Mouse (Mus musculus) adrenal gland, postnatal 36 days (tissue): ENCODE measurements around the gene Reep1. TPM values are rescaled to one million over a fixed set of nuclear protein-coding genes. Genes with fewer than 3 reads are reported as not detected.

Source experiments
- DNase-seq, 2 experiments: peaks; one replicate each; pipeline ENCODE4 v3.0.0; 2021; ENCODE audit warnings: mixed read lengths in 1 of 2
- total RNA-seq, 2 experiments: library from RNA; stranded (reverse); gene quantifications; 2 replicates each; pipeline ENCODE4 v1.2.3; 2021

Gene Reep1
- total RNA-seq, 2 experiments from 2014 or later = 5.0 to 7.1 TPM

- DNase-seq = peak; percentile 30 to 52
Measured at GRCm38 (mm10) chr6:71737202-71737601, 29.8 kb downstream of the Reep1 start.

- no peak for DNase-seq
Measured at GRCm38 (mm10) chr6:71738611-71739010, 31.2 kb downstream of the Reep1 start.

GRCm38 (mm10) chr6:71740921-71741320, 33.6 kb downstream of the Reep1 start:
- DNase-seq = no peak

- DNase-seq = no peak
Measured at GRCm38 (mm10) chr6:71741998-71742636, 34.8 kb downstream of the Reep1 start.

- DNase-seq = no peak
Measured at GRCm38 (mm10) chr6:71744934-71745333, 37.6 kb downstream of the Reep1 start.

- DNase-seq = no peak
Measured at GRCm38 (mm10) chr6:71745482-71746234, 38.3 kb downstream of the Reep1 start.

- DNase-seq = no peak
Measured at GRCm38 (mm10) chr6:71746246-71746645, 38.9 kb downstream of the Reep1 start.

GRCm38 (mm10) chr6:71746846-71747245, 39.5 kb downstream of the Reep1 start:
- DNase-seq = no peak

- no peak for DNase-seq
Measured at GRCm38 (mm10) chr6:71751602-71752001, 44.2 kb downstream of the Reep1 start.

- peak; percentile 51 to 54 for DNase-seq
Measured at GRCm38 (mm10) chr6:71752791-71753464, 45.6 kb downstream of the Reep1 start.

GRCm38 (mm10) chr6:71757039-71757894, 49.9 kb downstream of the Reep1 start:
- DNase-seq = peak; percentile 40 to 55

GRCm38 (mm10) chr6:71758780-71759179, 51.4 kb downstream of the Reep1 start:
- peak in 1 of 2 experiments; percentile 12 for DNase-seq

- DNase-seq = no peak
Measured at GRCm38 (mm10) chr6:71760073-71760472, 52.7 kb downstream of the Reep1 start.

GRCm38 (mm10) chr6:71767761-71768160, 60.4 kb downstream of the Reep1 start:
- no peak for DNase-seq

GRCm38 (mm10) chr6:71769901-71770690, 62.7 kb downstream of the Reep1 start:
- DNase-seq = peak in 1 of 2 experiments; percentile 33

GRCm38 (mm10) chr6:71770856-71771255, 63.5 kb downstream of the Reep1 start:
- no peak for DNase-seq

- DNase-seq = no peak
Measured at GRCm38 (mm10) chr6:71771282-71771681, 63.9 kb downstream of the Reep1 start.

GRCm38 (mm10) chr6:71772156-71772555, 64.8 kb downstream of the Reep1 start:
- no peak for DNase-seq

GRCm38 (mm10) chr6:71772636-71773208, 65.4 kb downstream of the Reep1 start:
- peak; percentile 74 for DNase-seq

- DNase-seq = no peak
Measured at GRCm38 (mm10) chr6:71778016-71778415, 70.7 kb downstream of the Reep1 start.

- DNase-seq = no peak
Measured at GRCm38 (mm10) chr6:71779831-71780230, 72.5 kb downstream of the Reep1 start.
